ENCODE assay signal across 8 mouse cellular contexts in the genomic region with DNA sequence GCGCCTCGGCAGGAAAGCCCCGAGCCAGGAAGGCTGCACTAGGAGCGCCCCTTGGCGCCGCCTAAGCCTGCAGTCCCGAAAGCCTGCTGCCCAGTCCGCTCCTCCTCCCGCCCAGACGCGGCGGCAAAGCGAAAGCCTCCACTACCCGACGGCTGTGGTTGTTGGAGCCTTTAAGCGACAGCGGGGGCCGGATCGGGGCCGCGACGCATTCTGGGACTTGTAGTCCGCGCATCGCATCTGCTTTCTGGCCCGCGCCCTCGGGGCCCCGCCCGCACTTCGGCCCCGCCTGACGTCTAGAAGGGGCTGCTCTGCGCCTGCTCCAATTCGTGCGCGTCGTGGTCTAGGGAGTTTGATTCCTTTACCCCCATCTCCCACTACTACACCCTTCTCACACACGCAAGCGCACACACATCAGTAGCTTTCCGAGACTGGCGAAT. TPM values are rescaled to one million over a fixed set of nuclear protein-coding genes. Genes with fewer than 3 reads are reported as not detected.
A peak's percentile ranks its signal among the peaks of the same experiment; 100 is the strongest.
DNase-seq lines count a peak whose midpoint lies in the region; ATAC-seq and TF ChIP-seq lines count a peak whose summit lies in the region.

A gene (minus strand): TSS at position 77 of the 437 bp plus-strand sequence.

- peak; percentile 97 for ATAC-seq in embryonic facial prominence, embryonic 14.5 days (ENCODE audit: low read depth)
- peak; percentile 97 for ATAC-seq in limb, embryonic 14.5 days (ENCODE audit: low FRiP score, low read depth)
- peak; percentile 91 for ATAC-seq in midbrain, postnatal 0 days (ENCODE audit: low FRiP score)

- H3K4me3 ChIP-seq in embryonic facial prominence, embryonic 14.5 days (ENCODE audit: low read depth, low read length) = peak within 1 kb of the TSS; percentile 95
- H3K4me3 ChIP-seq in limb, embryonic 14.5 days (replicated peaks; ENCODE audit: low read length) = peak within 1 kb of the TSS; percentile 71
- H3K4me3 ChIP-seq in midbrain, postnatal 0 days (ENCODE audit: low read depth, low read length) = peak within 1 kb of the TSS; percentile 88

- peaks cover 27% of the 10 kb centered on the region for H3K4me1 ChIP-seq in embryonic facial prominence, embryonic 14.5 days (ENCODE audit: control insufficient read depth, insufficient read depth, low read length)
- peaks cover 24% of the 10 kb centered on the region for H3K4me1 ChIP-seq in limb, embryonic 14.5 days (ENCODE audit: control insufficient read depth, insufficient read depth, low read length)
- peaks cover 13% of the 10 kb centered on the region for H3K4me1 ChIP-seq in midbrain, postnatal 0 days (ENCODE audit: insufficient read depth, low read length)

- peak; percentile 33 for TF ChIP-seq CTCF in midbrain, postnatal 0 days (IDR thresholded peaks at IDR 0.05)

- H3K36me3 ChIP-seq in embryonic facial prominence, embryonic 14.5 days (ENCODE audit: control insufficient read depth, insufficient read depth, low read length) = no peaks in the 10 kb centered on the region
- H3K36me3 ChIP-seq in limb, embryonic 14.5 days (ENCODE audit: control insufficient read depth, insufficient read depth, low read length) = no peaks in the 10 kb centered on the region
- H3K36me3 ChIP-seq in midbrain, postnatal 0 days (ENCODE audit: insufficient read depth, low read length) = no peaks in the 10 kb centered on the region

- peak; percentile 87; the same call in 1 of the 2 replicates for TF ChIP-seq POLR2A in limb, embryonic 14.5 days (IDR thresholded peaks at IDR 0.05; ENCODE audit: borderline replicate concordance, extremely low read depth, insufficient read depth, insufficient read length)

- 1% methylated on average over 18 of the region's 42 CpGs for WGBS in embryonic facial prominence, embryonic 14.5 days
- WGBS in limb, embryonic 14.5 days = under 1% methylated on average over 27 of the region's 42 CpGs
- under 1% methylated on average over 41 of the region's 42 CpGs for WGBS in midbrain, postnatal 0 days

- peak within 1 kb of the TSS; percentile 87 for H3K4me2 ChIP-seq in embryonic facial prominence, embryonic 14.5 days (ENCODE audit: low read depth, low read length)
- peak within 1 kb of the TSS; percentile 83 for H3K4me2 ChIP-seq in limb, embryonic 14.5 days (replicated peaks; ENCODE audit: low read depth, low read length, severe bottlenecking)
- H3K4me2 ChIP-seq in midbrain, postnatal 0 days (ENCODE audit: low read depth, low read length, poor library complexity, severe bottlenecking) = peak within 1 kb of the TSS; percentile 71

- H3K9me3 ChIP-seq in embryonic facial prominence, embryonic 14.5 days (ENCODE audit: control insufficient read depth, low read length) = no peaks in the 10 kb centered on the region
- H3K9me3 ChIP-seq in limb, embryonic 14.5 days (ENCODE audit: control insufficient read depth, low read length) = no peaks in the 10 kb centered on the region
- no peaks in the 10 kb centered on the region for H3K9me3 ChIP-seq in midbrain, postnatal 0 days (ENCODE audit: low read length)

- no peaks in the 10 kb centered on the region for H3K27me3 ChIP-seq in embryonic facial prominence, embryonic 14.5 days (replicated peaks; ENCODE audit: control insufficient read depth, insufficient read depth, low read length)
- H3K27me3 ChIP-seq in limb, embryonic 14.5 days (ENCODE audit: control insufficient read depth, insufficient read depth, low read length) = no peaks in the 10 kb centered on the region
- no peaks in the 10 kb centered on the region for H3K27me3 ChIP-seq in midbrain, postnatal 0 days (ENCODE audit: insufficient read depth, low read length)

- peak; percentile 93 for DNase-seq in 3T3-L1 (ENCODE audit: low read depth, low spot score)
- peak; percentile 75 to 81 for DNase-seq in adrenal gland, postnatal 4 days (ENCODE audit: low spot score in 2 of 2)
- DNase-seq in embryonic facial prominence, embryonic 14.5 days (ENCODE audit: low spot score) = peak; percentile 98
- DNase-seq in heart, adult 8-10 months (ENCODE audit: low spot score) = peak; percentile 97
- peak; percentile 91 for DNase-seq in kidney, adult 9 months
- peak; percentile 99 for DNase-seq in limb, embryonic 14.5 days (ENCODE audit: low spot score)
- peak; percentile 97 for DNase-seq in midbrain, postnatal 0 days (ENCODE audit: low spot score)
- DNase-seq in spleen, postnatal 14 days (ENCODE audit: low spot score in 2 of 2) = peak; percentile 80 to 85

- peak within 1 kb of the TSS; percentile 93 for H3K27ac ChIP-seq in embryonic facial prominence, embryonic 14.5 days (replicated peaks; ENCODE audit: low read depth, low read length)
- peak within 1 kb of the TSS; percentile 89 for H3K27ac ChIP-seq in limb, embryonic 14.5 days (replicated peaks; ENCODE audit: low read depth, low read length)
- peak within 1 kb of the TSS; percentile 89 for H3K27ac ChIP-seq in midbrain, postnatal 0 days (ENCODE audit: low read depth, low read length)

- H3K9ac ChIP-seq in embryonic facial prominence, embryonic 14.5 days (ENCODE audit: low read depth, low read length) = peak within 1 kb of the TSS; percentile 86
- H3K9ac ChIP-seq in limb, embryonic 14.5 days (ENCODE audit: low read depth, low read length, severe bottlenecking) = peak within 1 kb of the TSS; percentile 84
- peak within 1 kb of the TSS; percentile 85 for H3K9ac ChIP-seq in midbrain, postnatal 0 days (replicated peaks; ENCODE audit: low read length, poor library complexity, severe bottlenecking)

RNA-seq across cellular contexts. Expression of the gene that starts here (rescaled TPM):
- 10 to 100 TPM; 16.0 to 16.9 TPM for total RNA-seq in adrenal gland, postnatal 4 days (2021)
- polyA plus RNA-seq in embryonic facial prominence, embryonic 14.5 days (2014; fragmentation: Nextera tagmentation; extraction: Ambion mirVana) = 10.4 and 10.8 TPM in 2 replicates
- 1 to 10 TPM; 5.9 to 8.2 (median 6.5) TPM for total RNA-seq in heart, adult 8-10 months (2022)
- 24.1 and 29.3 TPM in 2 replicates for polyA plus RNA-seq in limb, embryonic 14.5 days (2012; rRNA removed)
- polyA plus RNA-seq in limb, embryonic 14.5 days (2014; fragmentation: Nextera tagmentation; extraction: Ambion mirVana) = 8.2 TPM in 2 replicates
- total RNA-seq in midbrain, postnatal 0 days (2014; rRNA removed) = 33.7 and 38.1 TPM in 2 replicates
- 2.6 and 3.2 TPM in 2 replicates for polyA plus RNA-seq in midbrain, postnatal 0 days (2015; fragmentation: Nextera tagmentation; extraction: Ambion mirVana)

Comparison
In these comparisons a context has a peak if more than half of its experiments do, and no peak if none do; other contexts are left out.
1. Peak in every context shown above with its lines: DNase-seq, ATAC-seq, H3K4me3 ChIP-seq and H3K27ac ChIP-seq.